Mouse (Mus musculus): ENCODE measurements around the gene Chchd10. TPM values are rescaled to one million over a fixed set of nuclear protein-coding genes. Genes with fewer than 3 reads are reported as not detected.
A peak's percentile ranks its signal among the peaks of the same experiment; 100 is the strongest.

Gene Chchd10
- polyA plus RNA-seq, 1 experiment from 2014 or later: 6.4 TPM

DNA sequence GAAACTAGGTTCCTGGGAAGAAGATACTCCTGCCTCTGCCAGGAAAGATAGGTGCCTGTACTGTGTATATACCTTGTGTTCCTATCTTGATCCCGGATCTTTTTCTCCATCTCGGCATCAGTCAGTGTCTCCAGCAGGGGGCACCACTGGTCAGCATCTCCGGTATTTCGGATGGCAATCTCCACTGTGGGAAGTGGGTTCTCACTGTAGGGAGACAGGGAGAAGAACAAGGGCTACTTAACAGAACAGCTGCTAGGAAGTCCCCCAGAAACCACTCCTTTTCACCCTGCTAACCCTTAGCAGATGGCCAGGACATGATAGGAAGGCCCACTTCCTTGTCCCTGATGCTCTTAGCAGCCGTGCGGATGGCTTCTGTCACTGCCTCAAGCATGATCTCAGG is 35.6 kb upstream of the Chchd10 start:
- Histone ChIP-seq H3K4me2 (no peak overlapping the region), H3K9ac (ENCODE audit: low read length) (no peak overlapping the region), H3K27me3 (ENCODE audit: control insufficient read depth, insufficient read depth, low read length) (no peaks in the 10 kb centered on the region), H3K4me3 (ENCODE audit: low read depth, low read length) (no peak overlapping the region), H3K27ac (ENCODE audit: low read depth, low read length) (no peak overlapping the region), H3K9me3 (ENCODE audit: control insufficient read depth, low read length) (no peaks in the 10 kb centered on the region), H3K36me3 (ENCODE audit: control insufficient read depth, insufficient read depth, low read length) (peaks cover 22% of the 10 kb centered on the region), H3K4me1 (ENCODE audit: control insufficient read depth, insufficient read depth, low read length) (peaks cover 7% of the 10 kb centered on the region; the same call in 1 of the 2 replicates)
- DNase-seq (ENCODE audit: low spot score, missing footprints) (peak; percentile 94), ATAC-seq (ENCODE audit: low FRiP score) (no peak)
- WGBS: 52% methylated on average over 6 of the region's 6 CpGs

DNA sequence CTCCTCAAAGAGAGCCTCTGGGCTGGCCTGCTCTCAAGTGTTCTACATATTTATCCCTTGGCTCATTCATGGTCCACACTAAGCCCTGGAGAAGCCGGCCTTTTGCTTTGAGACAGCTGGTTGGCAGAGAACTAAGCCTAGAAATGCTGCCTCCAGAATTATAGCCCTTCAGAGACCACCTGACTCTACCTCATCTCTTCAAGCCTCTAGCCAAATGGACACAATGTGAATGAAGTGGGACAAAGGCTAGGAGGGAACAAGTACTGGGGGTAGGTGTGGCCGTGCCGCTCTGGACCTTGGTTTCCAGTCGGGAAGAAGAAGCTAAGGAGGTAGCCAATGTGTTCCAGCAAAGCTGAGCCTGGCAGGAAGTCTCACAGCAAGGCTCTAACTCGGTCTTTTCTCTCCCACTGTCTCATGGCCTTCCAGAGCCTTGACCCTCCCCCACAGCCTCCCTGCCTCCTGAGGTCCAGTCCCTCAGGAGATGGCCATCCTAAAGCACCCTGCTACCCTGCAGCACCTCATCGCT is 34.8 kb upstream of the Chchd10 start:
- Histone ChIP-seq H3K9ac (ENCODE audit: low read length) (no peak overlapping the region), H3K4me1 (ENCODE audit: control insufficient read depth, insufficient read depth, low read length) (peaks cover 4% of the 10 kb centered on the region; the same call in 1 of the 2 replicates), H3K4me3 (ENCODE audit: low read depth, low read length) (no peak overlapping the region), H3K9me3 (ENCODE audit: control insufficient read depth, low read length) (no peaks in the 10 kb centered on the region), H3K27me3 (ENCODE audit: control insufficient read depth, insufficient read depth, low read length) (no peaks in the 10 kb centered on the region), H3K4me2 (no peak overlapping the region), H3K27ac (ENCODE audit: low read depth, low read length) (no peak overlapping the region), H3K36me3 (ENCODE audit: control insufficient read depth, insufficient read depth, low read length) (peaks cover 29% of the 10 kb centered on the region)
- 78% methylated on average over 6 of the region's 6 CpGs for WGBS
- DNase-seq (ENCODE audit: low spot score, missing footprints) (no peak), ATAC-seq (ENCODE audit: low FRiP score) (no peak)

DNA sequence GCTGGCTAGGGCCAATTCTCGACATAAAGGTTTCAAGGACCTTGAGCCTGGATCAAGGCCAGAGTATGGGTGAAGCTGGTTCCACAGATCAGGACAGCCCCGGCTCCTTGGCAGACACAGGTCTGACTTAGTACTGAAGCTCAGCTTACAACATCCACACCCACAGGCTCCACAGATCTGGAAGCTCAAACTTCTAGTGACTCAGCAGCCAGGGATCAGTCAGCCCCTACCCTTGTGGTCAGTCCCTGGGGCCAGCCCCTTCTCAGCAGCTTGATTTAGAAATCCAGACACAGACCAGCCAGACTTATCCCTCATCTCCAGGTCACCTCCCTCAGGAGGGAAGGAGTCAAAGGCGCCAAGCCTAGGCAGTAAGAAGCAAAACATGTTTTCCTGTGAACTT is 34.1 kb upstream of the Chchd10 start:
- no peaks in the 10 kb centered on the region for H3K9me3 ChIP-seq (ENCODE audit: control insufficient read depth, low read length)
- no peak for DNase-seq (ENCODE audit: low spot score, missing footprints)
- no peaks in the 10 kb centered on the region for H3K27me3 ChIP-seq (ENCODE audit: control insufficient read depth, insufficient read depth, low read length)
- no peak overlapping the region for H3K4me3 ChIP-seq (ENCODE audit: low read depth, low read length)
- no peaks in the 10 kb centered on the region for H3K4me1 ChIP-seq (ENCODE audit: control insufficient read depth, insufficient read depth, low read length)
- H3K4me2 ChIP-seq: no peak overlapping the region
- H3K27ac ChIP-seq (ENCODE audit: low read depth, low read length): no peak overlapping the region
- H3K9ac ChIP-seq (ENCODE audit: low read length): no peak overlapping the region
- peaks cover 36% of the 10 kb centered on the region for H3K36me3 ChIP-seq (ENCODE audit: control insufficient read depth, insufficient read depth, low read length)
- ATAC-seq (ENCODE audit: low FRiP score): no peak
- WGBS: 83% methylated on average over 3 of the region's 3 CpGs

DNA sequence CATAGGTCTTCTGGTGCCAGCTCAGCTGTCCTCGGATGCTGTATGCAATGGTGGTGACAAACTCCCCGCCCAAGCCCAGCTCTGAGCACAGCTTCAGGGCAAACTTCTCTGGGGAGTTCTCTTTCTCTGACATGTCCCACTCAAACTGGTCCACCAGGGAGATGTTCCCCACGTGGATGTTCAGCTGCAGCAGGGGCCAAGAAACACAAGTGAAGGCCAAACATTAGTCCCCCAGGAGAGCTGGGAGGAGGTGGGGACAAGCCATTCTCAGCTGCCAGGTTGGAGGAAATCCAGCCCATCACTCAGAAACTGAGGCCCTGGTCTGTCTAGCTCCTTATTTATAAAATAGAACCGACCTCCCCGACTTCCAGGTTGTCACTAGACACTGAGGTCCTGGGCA is 28.5 kb upstream of the Chchd10 start:
- DNase-seq (ENCODE audit: low spot score, missing footprints) (no peak), ATAC-seq (ENCODE audit: low FRiP score) (no peak)
- WGBS: 88% methylated on average over 5 of the region's 5 CpGs
- Histone ChIP-seq H3K9ac (ENCODE audit: low read length) (no peak overlapping the region), H3K27ac (ENCODE audit: low read depth, low read length) (no peak overlapping the region), H3K36me3 (ENCODE audit: control insufficient read depth, insufficient read depth, low read length) (peaks cover 46% of the 10 kb centered on the region), H3K4me2 (no peak overlapping the region), H3K9me3 (ENCODE audit: control insufficient read depth, low read length) (no peaks in the 10 kb centered on the region), H3K4me1 (ENCODE audit: control insufficient read depth, insufficient read depth, low read length) (no peaks in the 10 kb centered on the region), H3K27me3 (ENCODE audit: control insufficient read depth, insufficient read depth, low read length) (no peaks in the 10 kb centered on the region), H3K4me3 (ENCODE audit: low read depth, low read length) (no peak overlapping the region)

DNA sequence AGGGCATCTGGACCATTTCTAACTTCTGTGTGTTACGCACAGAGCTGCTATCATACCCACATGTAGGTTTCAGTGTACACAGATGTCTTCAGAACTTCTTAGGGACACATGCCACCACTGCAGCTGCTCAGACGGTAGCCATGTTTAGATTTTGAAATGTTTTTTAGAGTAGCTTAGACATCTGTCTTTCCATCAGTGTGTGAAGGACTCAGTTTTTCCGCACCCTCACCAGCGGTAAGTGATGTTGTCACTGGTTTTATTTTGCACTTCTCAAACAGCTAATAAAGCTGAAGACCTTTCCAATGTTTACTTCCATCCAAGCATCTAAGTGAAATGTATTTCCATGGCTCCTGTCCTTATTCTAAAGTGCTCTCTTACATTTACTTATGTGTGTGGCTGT is 26.0 kb upstream of the Chchd10 start:
- 93% methylated on average over 4 of the region's 4 CpGs for WGBS

DNA sequence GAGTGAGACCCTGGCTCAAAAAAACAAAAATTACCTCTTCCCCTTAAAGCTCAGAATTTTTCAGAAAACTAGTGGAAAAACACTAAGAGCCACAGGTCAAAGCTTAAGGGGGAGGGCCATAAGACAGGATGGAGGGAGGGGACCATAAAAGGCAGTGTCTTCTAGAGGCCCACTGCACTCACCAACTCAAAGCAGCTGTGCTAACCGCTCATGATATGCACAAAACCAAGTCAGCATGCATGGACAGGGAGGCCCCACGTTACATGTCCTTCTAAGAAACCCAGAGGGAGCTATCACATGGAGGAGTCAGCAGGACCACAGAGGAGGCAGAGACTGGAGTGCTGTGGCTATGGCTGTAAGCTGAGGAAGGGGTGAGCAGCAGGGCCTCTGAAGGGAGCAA is 22.2 kb upstream of the Chchd10 start:
- DNase-seq (ENCODE audit: low spot score, missing footprints) (no peak), ATAC-seq (ENCODE audit: low FRiP score) (no peak)
- Histone ChIP-seq H3K27ac (ENCODE audit: low read depth, low read length) (no peak overlapping the region), H3K4me1 (ENCODE audit: control insufficient read depth, insufficient read depth, low read length) (no peaks in the 10 kb centered on the region), H3K36me3 (ENCODE audit: control insufficient read depth, insufficient read depth, low read length) (peaks cover 35% of the 10 kb centered on the region; the same call in 1 of the 2 replicates), H3K9ac (ENCODE audit: low read length) (no peak overlapping the region), H3K27me3 (ENCODE audit: control insufficient read depth, insufficient read depth, low read length) (no peaks in the 10 kb centered on the region), H3K4me2 (no peak overlapping the region), H3K4me3 (ENCODE audit: low read depth, low read length) (no peak overlapping the region), H3K9me3 (ENCODE audit: control insufficient read depth, low read length) (no peaks in the 10 kb centered on the region)
- 80% methylated on average over 2 of the region's 2 CpGs for whole genome bisulfite sequencing

More for the DNA sequence above, 26.0 kb upstream of the Chchd10 start:
- H3K9me3 ChIP-seq (ENCODE audit: control insufficient read depth, low read length): no peaks in the 10 kb centered on the region
- no peak overlapping the region for H3K4me3 ChIP-seq (ENCODE audit: low read depth, low read length)
- no peaks in the 10 kb centered on the region for H3K27me3 ChIP-seq (ENCODE audit: control insufficient read depth, insufficient read depth, low read length)
- ATAC-seq (ENCODE audit: low FRiP score): no peak
- no peak overlapping the region for H3K9ac ChIP-seq (ENCODE audit: low read length)
- peaks cover 58% of the 10 kb centered on the region for H3K36me3 ChIP-seq (ENCODE audit: control insufficient read depth, insufficient read depth, low read length)
- H3K27ac ChIP-seq (ENCODE audit: low read depth, low read length): no peak overlapping the region
- H3K4me2 ChIP-seq: no peak overlapping the region
- no peaks in the 10 kb centered on the region for H3K4me1 ChIP-seq (ENCODE audit: control insufficient read depth, insufficient read depth, low read length)
- no peak for DNase-seq (ENCODE audit: low spot score, missing footprints)

DNA sequence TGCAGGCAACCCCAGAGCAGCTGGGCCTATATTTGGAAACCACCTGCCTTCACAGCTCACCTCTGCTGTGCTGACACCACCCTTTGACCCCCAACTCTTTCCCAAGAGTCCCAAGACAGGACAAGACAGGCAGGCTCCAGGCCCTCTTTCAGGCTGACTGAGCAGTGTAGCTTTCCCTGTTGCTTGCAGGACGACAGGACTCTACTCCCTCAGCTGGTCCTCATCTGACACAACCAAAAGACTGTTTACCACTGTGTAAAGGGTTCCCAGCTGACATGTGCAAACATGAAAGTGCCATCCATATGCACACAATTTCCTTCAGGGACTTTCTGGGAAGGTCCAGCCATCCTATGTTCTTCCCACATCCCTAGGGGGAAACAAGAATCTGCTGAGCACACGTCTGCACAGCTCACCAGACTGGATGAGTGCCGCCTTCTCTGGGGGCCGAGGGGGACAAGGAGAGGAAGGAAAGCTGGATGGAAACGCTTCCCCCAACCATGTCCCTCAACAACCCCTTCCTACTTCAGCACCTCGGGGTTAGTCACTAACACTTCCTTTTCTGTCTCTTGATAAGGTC is 19.8 kb upstream of the Chchd10 start:
- no peaks in the 10 kb centered on the region for H3K9me3 ChIP-seq (ENCODE audit: control insufficient read depth, low read length)
- H3K36me3 ChIP-seq (ENCODE audit: control insufficient read depth, insufficient read depth, low read length): peaks cover 26% of the 10 kb centered on the region; the same call in 1 of the 2 replicates
- DNase-seq (ENCODE audit: low spot score, missing footprints) (no peak), ATAC-seq (ENCODE audit: low FRiP score) (no peak)
- 78% methylated on average over 6 of the region's 6 CpGs for WGBS
- no peak overlapping the region for H3K4me3 ChIP-seq (ENCODE audit: low read depth, low read length)
- H3K27me3 ChIP-seq (ENCODE audit: control insufficient read depth, insufficient read depth, low read length): no peaks in the 10 kb centered on the region
- no peak overlapping the region for H3K27ac ChIP-seq (ENCODE audit: low read depth, low read length)
- no peak overlapping the region for H3K9ac ChIP-seq (ENCODE audit: low read length)
- H3K4me1 ChIP-seq (ENCODE audit: control insufficient read depth, insufficient read depth, low read length): no peaks in the 10 kb centered on the region
- no peak overlapping the region for H3K4me2 ChIP-seq

DNA sequence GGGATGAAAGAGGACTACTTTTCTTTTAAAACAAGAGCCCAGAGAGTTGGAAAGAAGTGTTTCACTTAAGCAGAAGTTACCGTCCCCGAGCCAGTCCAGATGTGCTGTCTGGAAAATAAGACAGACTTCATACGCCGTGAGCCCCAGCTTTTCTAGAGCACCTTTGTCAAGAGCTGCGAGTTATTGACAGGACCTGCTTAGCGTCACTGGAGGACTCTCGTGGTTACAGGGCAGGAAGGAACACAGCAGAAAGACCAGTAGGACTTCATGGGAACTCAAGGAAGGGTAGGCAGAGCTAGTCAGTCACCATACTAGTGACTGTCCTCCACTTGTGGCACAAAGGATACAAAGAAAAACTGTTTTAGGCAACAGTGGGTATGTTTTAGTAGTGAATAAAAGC is 17.4 kb upstream of the Chchd10 start:
- DNase-seq (ENCODE audit: low spot score, missing footprints): no peak
- 88% methylated on average over 7 of the region's 7 CpGs for WGBS
- H3K4me1 ChIP-seq (ENCODE audit: control insufficient read depth, insufficient read depth, low read length): peaks cover 15% of the 10 kb centered on the region
- no peaks in the 10 kb centered on the region for H3K27me3 ChIP-seq (ENCODE audit: control insufficient read depth, insufficient read depth, low read length)
- no peak overlapping the region for H3K4me3 ChIP-seq (ENCODE audit: low read depth, low read length)
- no peak overlapping the region for H3K27ac ChIP-seq (ENCODE audit: low read depth, low read length)
- H3K4me2 ChIP-seq: no peak overlapping the region
- H3K36me3 ChIP-seq (ENCODE audit: control insufficient read depth, insufficient read depth, low read length): peaks cover 23% of the 10 kb centered on the region; the same call in 1 of the 2 replicates
- H3K9ac ChIP-seq (ENCODE audit: low read length): no peak overlapping the region
- H3K9me3 ChIP-seq (ENCODE audit: control insufficient read depth, low read length): no peaks in the 10 kb centered on the region
- ATAC-seq (ENCODE audit: low FRiP score): no peak

DNA sequence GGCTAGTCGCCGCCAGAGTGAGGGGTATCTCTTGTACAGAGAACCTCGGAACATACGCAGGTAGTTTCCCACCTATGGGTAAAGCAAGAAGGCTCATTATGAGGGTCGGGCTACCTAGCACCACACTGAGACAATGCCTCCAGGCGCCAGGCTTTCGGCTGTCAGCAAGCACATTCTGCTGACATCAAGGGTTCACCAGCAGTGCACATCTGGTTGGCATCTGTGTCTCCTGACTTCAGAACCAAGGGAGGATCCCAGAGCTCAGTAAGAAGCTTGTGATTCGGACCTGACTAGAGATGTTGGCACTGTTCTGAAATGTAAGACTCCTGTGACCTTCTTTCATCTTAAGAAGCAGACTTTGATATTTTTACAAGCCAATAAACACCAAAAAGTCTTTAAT is 16.1 kb upstream of the Chchd10 start:
- WGBS: 82% methylated on average over 8 of the region's 8 CpGs
- Histone ChIP-seq H3K9me3 (ENCODE audit: control insufficient read depth, low read length) (no peaks in the 10 kb centered on the region), H3K4me1 (ENCODE audit: control insufficient read depth, insufficient read depth, low read length) (peaks cover 16% of the 10 kb centered on the region), H3K36me3 (ENCODE audit: control insufficient read depth, insufficient read depth, low read length) (peaks cover 13% of the 10 kb centered on the region; the same call in 1 of the 2 replicates), H3K27me3 (ENCODE audit: control insufficient read depth, insufficient read depth, low read length) (no peaks in the 10 kb centered on the region), H3K4me3 (ENCODE audit: low read depth, low read length) (no peak overlapping the region), H3K27ac (ENCODE audit: low read depth, low read length) (no peak overlapping the region), H3K4me2 (no peak overlapping the region), H3K9ac (ENCODE audit: low read length) (no peak overlapping the region)
- no peak for DNase-seq (ENCODE audit: low spot score, missing footprints)
- no peak for ATAC-seq (ENCODE audit: low FRiP score)
